Mouse (Mus musculus) thymus, adult 18-20 months (tissue): Measurements from ENCODE around the gene Trim40.

Experiments
- DNase-seq, 2 experiments: peaks; one replicate each; pipeline ENCODE4 v3.0.0; 2022; ENCODE audit warnings: mixed read lengths in 2 of 2

Trim40 gene

DNA sequence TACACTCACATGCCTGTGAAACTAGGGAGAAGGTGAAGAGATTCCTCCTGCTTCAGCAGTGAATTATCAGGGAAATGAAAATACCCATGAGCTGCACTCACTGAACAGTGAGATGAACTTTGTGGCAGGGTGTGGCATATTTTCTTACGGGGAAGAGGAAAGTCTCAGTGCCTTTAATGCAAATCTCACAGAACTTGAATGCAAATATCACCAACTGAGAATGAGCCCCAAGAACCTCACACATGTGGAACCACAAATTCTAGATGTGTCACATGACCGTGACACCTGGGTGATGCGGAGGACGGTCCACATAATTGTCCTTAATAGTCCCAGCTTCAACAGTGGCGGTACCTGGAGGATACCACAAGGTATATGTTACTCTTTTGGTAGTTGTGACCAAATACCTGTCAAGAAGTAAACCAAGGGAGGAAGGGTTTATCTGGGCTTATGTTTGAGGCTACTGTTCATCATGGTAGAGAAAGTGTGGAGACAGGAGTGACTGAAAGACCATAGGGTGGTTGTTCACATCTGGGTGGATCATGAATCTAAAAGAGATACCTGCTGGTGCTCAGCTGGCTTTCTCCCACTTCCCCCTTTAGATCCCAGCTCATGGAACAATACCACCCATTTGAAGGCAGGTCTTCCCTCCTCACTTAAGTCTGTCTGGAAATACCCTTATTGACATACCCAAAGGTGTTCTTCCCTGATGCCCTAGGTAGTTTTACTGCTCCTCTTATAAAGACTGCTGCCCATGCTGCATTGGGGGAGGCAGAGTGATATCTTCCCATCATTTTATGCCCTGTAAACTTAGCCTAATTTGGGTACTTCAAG, at the start of gene Trim40:
Gene Trim40 (minus strand): TSS at position 51 of the 831 bp plus-strand sequence.
- no peak for DNase-seq

- no peak for DNase-seq
Observed at GRCm38 (mm10) chr17:36938056-36938455, 48.1 kb upstream of the Trim40 start.

DNA sequence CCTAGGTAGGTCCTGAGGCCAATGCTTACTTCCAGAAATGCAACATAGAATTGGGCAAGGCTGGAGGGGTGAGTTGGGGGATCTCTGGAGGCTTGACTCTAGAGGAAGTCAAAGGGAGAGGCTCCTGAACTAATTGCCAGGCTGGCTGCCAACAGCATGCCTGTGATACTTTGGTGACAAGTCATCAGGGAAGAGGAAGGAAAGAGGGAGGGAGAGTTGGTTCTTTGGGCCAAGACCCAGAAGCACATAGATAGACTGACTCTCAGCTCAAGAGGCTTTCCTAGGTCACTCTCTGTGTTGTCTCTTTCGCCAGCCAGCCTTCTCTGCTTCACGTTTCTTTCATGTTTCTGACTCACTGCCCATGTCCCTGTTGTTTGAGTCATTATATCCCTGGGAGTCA, 41.9 kb upstream of the Trim40 start:
- DNase-seq: no peak

- DNase-seq: no peak
Observed at GRCm38 (mm10) chr17:36931130-36931529, 41.2 kb upstream of the Trim40 start.

- DNase-seq: no peak
Observed at GRCm38 (mm10) chr17:36930233-36930632, 40.3 kb upstream of the Trim40 start.

- no peak for DNase-seq
Observed at GRCm38 (mm10) chr17:36929236-36929932, 39.5 kb upstream of the Trim40 start.

- no peak for DNase-seq
Observed at GRCm38 (mm10) chr17:36927496-36928120, 37.7 kb upstream of the Trim40 start.

- DNase-seq: no peak
Observed at GRCm38 (mm10) chr17:36923491-36923890, 33.6 kb upstream of the Trim40 start.

DNA sequence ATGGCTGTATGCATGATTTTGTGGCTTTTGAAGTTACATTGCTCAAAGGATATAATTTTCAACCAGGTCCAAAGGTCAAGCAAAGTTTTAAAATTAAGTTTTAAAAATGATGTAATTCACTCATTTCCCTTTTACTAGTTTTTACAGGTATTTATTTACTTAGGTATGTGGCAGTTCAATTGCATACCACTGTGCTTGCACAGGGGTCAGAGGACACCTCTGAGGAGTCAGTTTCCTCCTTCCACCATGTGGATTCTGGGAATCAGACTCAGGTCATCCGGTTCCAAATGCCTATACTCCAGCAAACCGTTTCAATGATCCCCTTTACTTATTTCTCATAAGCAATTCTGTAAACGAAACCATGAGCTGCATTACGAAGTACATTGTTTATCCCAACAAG, 32.8 kb upstream of the Trim40 start:
- no peak for DNase-seq

DNA sequence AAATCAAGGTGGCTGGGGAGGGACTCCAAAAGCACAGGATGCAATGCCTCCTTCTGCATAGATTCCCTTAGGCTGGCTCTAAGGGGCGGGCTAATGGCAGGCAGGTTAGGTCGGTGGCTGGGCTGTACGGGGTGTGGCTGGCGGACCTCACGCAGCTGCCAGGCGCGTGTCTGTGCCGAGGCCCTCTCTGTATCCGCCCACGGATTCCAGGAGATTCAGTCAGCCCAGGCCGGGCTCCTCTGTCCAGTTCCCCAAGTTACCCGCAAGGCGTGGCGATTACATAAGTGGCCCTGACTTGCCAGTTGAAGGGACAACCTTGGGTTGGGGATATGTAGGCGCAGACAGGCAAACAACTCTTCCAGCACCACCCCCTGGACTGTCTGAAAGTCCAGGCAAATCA, 30.3 kb upstream of the Trim40 start:
- no peak for DNase-seq

- peak; percentile 19 to 35 for DNase-seq
Observed at GRCm38 (mm10) chr17:36915076-36915475, 25.2 kb upstream of the Trim40 start.

GRCm38 (mm10) chr17:36914108-36914507, 24.2 kb upstream of the Trim40 start:
- DNase-seq: peak; percentile 25 to 35

- no peak for DNase-seq
Observed at GRCm38 (mm10) chr17:36912031-36912430, 22.1 kb upstream of the Trim40 start.

DNA sequence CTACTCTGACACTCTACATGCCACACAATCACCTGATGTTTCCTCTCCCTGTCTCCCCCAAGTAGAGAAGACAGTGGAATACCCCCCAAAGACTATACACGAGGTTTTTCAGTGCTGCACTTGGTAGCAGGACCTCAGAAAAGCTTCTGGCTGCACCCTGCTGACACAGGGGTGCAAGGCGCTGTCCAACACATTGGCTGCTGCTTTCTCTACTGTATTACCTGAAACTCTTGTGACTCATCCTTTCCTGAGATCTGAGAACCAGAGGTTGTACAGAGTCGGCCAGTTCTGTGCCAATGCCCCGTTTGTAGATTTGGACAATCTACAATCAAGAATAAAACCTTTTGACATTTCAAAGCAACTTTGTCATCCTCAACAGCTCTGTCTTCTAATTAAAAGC, 19.9 kb upstream of the Trim40 start:
- no peak for DNase-seq

DNA sequence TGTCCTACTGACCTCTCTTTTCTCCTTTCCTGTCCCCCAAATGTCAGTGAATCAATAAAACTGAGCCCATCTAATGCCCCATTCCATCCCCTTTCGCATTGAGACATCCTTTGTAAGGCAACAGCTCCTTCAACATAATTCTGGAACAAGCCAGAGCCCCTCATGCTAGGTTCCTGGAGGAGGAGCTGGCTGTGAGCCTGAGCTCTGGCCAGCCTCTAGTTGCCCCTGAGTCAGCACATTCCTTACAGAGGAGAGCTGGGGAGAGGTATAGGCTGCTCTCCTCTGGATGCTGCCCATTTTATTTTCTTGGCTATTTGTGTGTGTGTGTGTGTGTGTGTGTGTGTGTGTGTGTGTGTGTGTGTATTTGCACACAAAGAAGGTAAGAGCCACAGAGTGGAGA, 18.3 kb upstream of the Trim40 start:
- DNase-seq: no peak

GRCm38 (mm10) chr17:36903651-36904050, 13.7 kb upstream of the Trim40 start:
- DNase-seq: no peak

DNA sequence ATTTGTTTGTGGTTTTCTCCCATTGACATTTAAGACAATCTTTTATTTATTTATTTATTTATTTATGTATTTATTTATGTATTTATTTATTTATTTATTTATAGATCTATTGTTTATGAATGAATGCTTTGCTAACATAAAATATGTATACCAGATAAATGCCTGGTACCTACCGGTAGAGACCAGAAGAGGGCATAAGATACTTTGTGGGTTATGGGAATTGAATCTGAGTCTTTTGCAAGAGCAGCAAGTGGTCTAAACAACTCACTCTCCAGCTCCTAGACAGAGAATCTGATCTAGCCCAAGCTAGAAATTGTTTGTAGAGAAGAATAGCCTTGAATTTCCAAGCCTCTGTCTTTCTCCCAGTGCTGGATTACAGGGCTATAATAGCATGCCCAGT, 10.8 kb upstream of the Trim40 start:
- no peak for DNase-seq

DNA sequence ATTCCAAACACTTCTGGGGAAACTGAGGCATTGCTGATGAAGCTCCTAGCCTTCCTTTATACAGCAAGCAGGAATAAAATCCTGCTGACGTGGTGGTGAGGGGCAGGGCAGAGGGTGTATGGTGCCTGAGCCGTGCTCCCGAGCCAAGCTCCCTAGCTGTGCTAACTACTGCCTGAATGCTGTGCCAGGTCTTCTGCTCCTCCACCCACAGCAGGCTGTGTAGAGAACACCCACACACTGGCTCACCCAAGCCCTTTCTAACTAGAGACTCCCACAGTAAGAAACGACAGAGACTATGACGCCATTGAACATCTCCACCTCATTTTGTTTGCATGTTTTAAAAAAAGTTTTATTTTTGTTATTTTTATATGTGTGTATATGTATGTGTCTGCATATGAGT, 10.1 kb upstream of the Trim40 start:
- no peak for DNase-seq

DNA sequence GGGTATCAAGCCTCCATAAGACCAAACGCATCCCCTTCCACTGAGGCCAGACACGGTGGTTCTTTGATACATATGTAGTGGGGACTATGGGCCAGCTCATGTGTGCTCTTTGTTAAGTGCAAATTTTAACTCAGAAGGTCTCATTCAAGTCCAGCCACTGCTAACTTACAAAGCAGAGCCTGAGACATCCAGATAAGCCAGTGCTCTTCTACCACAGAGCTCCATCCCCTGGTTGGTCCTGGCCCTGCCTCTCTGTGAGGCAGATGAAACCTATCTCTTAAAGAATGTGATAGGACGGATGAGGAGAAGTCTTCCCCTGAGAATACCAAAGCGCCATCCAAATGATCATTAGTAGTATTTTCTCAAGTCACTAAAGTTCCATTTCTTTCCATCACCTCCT, 9.5 kb upstream of the Trim40 start:
- DNase-seq: no peak

- no peak for DNase-seq
Observed at GRCm38 (mm10) chr17:36897552-36898205, 7.8 kb upstream of the Trim40 start, which contains the start of gene Trim31. Trim31 (plus strand) TSS chr17:36898118.

DNA sequence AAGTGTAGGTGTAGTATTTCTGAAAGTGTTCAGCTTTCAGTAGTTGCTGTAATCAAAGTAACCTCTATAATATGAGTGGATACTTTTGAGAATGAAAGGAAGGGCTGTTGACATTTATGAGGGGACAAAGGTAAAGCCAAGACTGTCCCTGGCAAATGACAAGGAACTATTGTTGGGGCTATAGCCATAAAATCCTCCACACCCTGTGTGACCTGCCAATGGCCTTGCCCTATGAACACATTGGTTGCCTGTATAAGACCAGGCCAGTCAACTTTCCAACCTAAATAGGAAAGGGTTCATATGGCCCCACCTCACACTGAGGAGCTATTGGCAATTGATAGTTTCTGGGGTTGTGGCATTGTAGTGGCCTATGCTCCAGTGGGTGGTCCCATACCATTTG, 7.1 kb upstream of the Trim40 start:
- DNase-seq: no peak

- DNase-seq: no peak
Observed at GRCm38 (mm10) chr17:36896583-36896982, 6.7 kb upstream of the Trim40 start.

GRCm38 (mm10) chr17:36893387-36893786, 3.5 kb upstream of the Trim40 start:
- no peak for DNase-seq
